Mouse (Mus musculus) A20 (cell line): ENCODE data around the gene 4931428F04Rik.
"Not testable (repeated sequence)": the region's sequence is repeated elsewhere in the genome, so short reads cannot be mapped to it uniquely, and the experiment has no call there.

Source experiments
- DNase-seq: peaks from one replicate; pipeline ENCODE4 v3.0.0-alpha.2; 2011; ENCODE audit warnings: low read depth, low spot score

Gene 4931428F04Rik

GRCm38 (mm10) chr8:105261326-105261980 lies 28.2 kb downstream of the 4931428F04Rik start:
- DNase-seq = no peak

DNA sequence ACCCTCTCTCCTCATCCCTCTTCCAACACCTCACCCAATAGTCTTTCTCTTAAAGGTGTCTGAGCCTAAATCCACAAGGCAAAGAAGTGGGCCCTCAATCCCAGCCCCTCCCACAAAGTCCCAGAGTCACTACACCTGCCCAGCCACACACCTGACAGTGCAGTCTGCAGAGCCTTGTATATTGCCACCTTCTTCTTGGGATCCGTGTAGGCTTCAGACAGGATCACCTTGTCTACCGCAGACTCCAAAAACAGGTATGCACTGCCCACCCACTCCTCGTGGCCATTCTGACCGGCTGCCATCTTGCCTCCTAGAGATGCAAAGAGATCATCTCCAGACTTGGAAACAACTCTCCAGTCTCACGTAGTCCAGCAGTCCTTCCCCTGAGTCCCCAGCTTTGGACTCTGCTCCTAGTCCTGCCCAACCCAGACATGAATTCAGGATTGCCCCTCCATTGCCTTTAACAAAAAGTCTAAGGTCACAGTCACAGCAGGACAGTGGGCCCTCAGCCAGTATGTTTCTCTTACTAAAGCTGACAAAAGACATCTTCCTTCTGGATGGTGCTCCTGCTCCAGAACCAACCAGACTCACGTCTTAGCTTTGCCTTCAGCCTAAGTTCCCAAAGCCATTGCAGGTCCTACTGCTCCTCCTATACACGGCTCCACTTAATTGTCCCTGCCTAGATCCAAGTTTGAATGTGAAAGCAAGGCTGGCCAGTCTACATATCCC lies 29.1 kb downstream of the 4931428F04Rik start:
- DNase-seq = no peak

DNA sequence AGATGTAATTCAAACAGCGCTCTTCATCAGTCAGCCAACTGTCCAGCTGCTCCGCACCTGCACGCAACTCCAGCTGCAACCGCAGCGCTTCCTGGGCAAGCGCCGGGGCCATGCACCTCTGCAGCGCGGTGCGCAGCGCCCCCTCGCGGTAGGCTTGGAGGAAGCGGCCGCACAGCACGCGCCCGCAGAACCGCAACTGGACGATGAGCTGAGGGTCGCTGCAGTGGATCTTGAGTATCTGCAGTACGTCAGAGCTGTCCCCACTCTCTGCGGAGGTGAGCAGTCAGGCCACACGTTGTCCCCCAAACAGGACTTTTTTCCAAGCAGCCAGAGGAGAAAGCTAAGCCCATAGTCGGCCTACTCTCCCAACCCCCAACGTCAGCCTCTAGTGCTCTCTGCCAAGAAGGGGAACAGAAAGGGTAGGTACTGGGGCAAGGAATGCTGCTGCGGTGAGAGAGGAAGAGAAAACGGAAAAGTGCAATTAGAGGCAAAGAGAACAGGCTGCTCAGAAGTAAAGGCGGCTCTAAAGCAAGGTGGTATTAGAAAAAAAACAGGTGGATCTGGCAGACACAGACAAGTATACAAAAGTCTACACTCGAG lies 29.8 kb downstream of the 4931428F04Rik start:
- DNase-seq = peak; percentile 92

- DNase-seq = no peak
These were observed 30.5 kb downstream of the 4931428F04Rik start for GRCm38 (mm10) chr8:105258911-105259720.

DNA sequence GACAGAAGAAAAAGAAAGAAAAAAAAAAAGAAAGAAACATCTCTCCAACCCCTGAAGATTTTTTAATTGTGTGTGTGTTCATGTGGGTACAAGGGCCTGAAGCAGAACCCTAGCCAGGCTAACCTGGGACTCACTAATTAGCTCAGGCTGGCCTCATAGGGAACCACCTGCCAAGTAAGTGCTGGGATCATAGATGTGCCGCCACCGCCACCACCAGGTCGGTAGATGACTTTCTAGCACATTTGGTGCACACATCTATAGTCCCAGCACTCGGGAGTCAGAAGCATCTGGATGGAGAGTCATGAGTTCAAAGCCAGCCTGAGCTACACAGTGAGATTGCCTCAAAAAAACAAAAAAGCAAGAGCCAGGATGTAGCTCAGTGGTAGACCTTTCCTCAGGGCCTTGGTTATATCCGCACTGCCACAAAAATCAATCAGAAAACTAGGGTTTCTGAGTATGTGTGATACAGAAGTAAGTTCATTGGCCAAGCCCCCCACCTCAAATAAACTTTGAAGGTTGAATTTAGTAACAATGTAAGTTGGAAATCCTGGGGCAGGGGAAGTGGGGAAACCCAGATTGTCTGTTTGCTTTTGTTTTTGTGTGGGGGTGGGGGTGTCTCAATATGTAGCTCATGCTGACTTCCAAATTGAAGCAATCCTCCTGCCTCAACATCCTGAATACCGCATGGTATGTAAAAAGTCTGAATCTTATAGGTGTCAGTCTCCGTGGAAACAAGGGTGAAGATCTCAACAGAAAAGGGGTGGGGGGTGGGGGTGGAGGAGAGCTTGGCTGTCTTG lies 32.1 kb downstream of the 4931428F04Rik start:
- no peak for DNase-seq

- DNase-seq = peak; percentile 81
These were observed 34.7 kb downstream of the 4931428F04Rik start, which contains the start of gene B3gnt9 for GRCm38 (mm10) chr8:105254966-105255350. Gene B3gnt9 (minus strand): TSS chr8:105255153.

- peak; percentile 95 for DNase-seq
These were observed 35.3 kb downstream of the 4931428F04Rik start for GRCm38 (mm10) chr8:105254152-105254965.

DNA sequence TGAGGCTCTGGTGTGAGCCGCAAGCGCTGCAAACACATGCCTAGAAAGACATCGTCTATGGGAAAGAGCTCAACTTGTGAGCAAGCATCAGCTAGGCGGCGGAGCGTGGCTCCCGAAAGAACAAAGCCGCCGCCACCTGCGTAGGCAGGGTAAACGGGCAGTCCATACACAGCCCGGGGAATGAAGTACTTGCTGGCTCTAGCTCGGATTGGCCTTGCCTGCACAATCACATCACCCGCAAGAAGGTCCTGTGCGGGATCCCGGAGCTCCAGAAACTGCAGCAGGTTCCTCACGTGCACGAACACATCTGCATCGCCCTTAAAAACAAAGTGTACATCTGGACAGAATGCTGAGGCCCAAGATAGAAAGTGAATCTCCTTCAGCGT lies 35.9 kb downstream of the 4931428F04Rik start:
- DNase-seq = no peak

GRCm38 (mm10) chr8:105252680-105253537 lies 36.8 kb downstream of the 4931428F04Rik start:
- DNase-seq = no peak

GRCm38 (mm10) chr8:105251954-105252353 lies 37.7 kb downstream of the 4931428F04Rik start:
- no peak for DNase-seq

GRCm38 (mm10) chr8:105241016-105241415 lies 48.6 kb downstream of the 4931428F04Rik start:
- no peak for DNase-seq

DNA sequence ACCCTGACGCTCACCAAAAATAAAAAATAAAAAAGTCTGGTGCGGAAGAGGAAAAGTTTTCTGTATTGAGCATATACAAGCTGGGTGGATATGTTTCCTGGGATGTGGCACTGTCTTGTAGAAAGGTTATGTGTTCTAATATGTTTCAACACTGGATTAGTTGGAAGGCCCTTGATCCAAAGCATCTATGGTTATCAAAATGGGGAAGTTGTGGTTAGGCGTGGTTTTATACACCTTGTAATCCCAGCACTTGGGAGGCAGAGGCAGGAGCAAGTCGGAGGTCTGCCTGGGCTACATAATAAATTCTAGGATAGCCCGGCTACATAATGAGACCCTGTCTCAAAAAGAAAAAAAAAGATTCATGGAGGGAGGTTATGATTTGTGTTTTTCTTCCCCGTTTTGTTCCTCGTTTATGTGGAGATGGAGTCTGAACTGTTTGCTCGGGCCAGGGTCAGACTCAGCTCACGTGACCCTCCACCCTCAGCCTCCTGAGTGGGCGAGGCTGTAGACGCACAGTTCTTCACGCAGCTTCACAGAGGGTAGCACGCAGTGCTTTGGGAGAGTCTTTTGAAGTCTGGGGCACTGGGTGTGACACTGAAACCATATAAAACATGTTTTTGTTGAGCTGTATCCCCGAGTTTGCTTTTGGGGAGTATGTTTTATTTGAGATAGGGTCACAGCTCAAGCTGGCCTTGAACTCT lies 52.1 kb downstream of the 4931428F04Rik start:
- DNase-seq = no peak

DNA sequence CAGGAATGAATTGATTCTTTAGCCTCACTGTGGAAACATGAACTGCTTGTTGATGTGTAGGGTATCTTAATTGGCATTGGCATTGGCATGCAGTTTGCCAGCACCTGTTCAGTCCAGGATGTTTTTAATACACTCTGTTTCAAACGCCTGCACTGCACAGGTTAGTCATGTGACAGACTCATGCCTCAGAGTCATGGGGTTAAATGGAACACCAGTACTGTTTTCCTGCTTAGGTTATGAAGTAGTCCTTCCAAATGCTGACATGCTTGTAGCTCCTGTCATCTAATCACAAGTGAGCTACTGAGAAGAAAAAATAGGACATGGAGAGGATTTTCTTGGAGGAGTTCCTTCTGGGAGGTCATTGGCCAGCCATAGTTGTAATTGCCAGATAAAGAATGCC lies 54.5 kb downstream of the 4931428F04Rik start:
- DNase-seq = no peak

DNA sequence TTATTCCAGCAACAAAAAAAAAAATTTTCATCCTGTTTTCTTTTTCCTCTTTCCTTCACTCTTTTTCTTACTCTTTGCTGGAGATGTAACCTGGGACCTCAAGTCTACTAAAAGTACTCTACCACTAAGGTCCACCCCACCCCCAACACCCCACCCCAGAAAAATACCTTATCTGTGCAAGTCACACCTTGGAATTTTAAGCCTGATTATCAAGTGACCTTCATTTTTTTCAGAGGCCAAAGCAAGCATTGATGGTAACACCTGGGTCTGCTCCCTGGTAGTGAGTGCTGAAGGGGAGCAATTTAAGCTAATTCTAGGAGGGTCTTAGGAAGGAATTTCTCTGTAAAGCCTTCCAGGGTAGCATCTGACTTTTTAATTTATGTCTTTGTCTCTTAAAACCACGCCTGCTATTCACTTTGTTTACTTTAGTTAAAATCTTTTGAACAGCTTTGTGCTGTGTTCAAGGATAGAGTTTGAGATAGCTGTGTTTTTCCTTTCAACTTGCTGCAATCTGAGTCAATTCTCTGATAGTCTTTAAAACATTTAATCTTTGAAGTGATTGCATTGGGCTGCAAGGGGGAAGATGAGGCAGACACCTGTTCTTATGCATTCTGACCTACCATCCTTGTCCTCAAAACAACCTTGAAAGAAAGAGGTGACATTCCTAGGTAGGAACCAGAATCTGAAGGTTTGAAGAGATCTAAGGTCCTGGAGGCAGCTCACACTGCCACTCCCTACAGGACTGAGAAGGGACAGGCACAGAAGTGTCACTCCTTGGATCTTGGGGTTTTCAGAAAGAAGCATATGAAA lies 56.3 kb downstream of the 4931428F04Rik start:
- no peak for DNase-seq

GRCm38 (mm10) chr8:105232321-105232693 lies 57.4 kb downstream of the 4931428F04Rik start:
- DNase-seq = not testable (repeated sequence)

GRCm38 (mm10) chr8:105231503-105232320 lies 58.0 kb downstream of the 4931428F04Rik start:
- DNase-seq = no peak
